Mouse (Mus musculus) Patski (cell line): ENCODE data around the gene Fam196a. TPM values are rescaled to one million over a fixed set of nuclear protein-coding genes. Genes with fewer than 3 reads are reported as not detected.

Experiments used
- ATAC-seq: fragments of 100-300 bp; one replicate; pipeline ENCODE4 v1.8.0; 2021
- CTCF ChIA-PET: fragments of 350-600 bp; sonication (Branson Sonifier 250); formaldehyde crosslinking; loops from one replicate; lab custom pipeline; 2022; ENCODE audit warnings: inconsistent platforms; lab: Charles Lee
- POLR2A ChIA-PET: fragments of 350-600 bp; sonication (Branson Sonifier 250); formaldehyde crosslinking; loops from one replicate; lab custom pipeline; 2022; ENCODE audit warnings: antibody characterized with exemption, inconsistent platforms; lab: Charles Lee
- DNase-seq: peaks from one replicate; pipeline ENCODE4 v3.0.0-alpha.2; 2011; ENCODE audit warnings: low read depth, low spot score
- H3K27me3 ChIP-seq: fragments of 371-371 bp; one replicate; pipeline ENCODE4 v1.5.1; 2021
- CTCF ChIP-seq: fragments of 100-300 bp; IDR thresholded peaks from one replicate; pipeline ENCODE4 v1.5.1; 2021
- in situ Hi-C: fragments of 300-500 bp; cut with MboI; formaldehyde crosslinking; loops from 3 replicates; pipeline ENCODE4 v1.11.1; 2018; ENCODE audit warnings: low pct_unique_long_range_greater_than_20kb, mixed read lengths
- polyA plus RNA-seq: library from polyadenylated mRNA; unstranded; gene quantifications from one replicate; pipeline ENCODE4 v1.2.3, GENCODE M21; 2021

Fam196a gene
- polyA plus RNA-seq, 1 experiment from 2014 or later: 0.04 TPM

DNA sequence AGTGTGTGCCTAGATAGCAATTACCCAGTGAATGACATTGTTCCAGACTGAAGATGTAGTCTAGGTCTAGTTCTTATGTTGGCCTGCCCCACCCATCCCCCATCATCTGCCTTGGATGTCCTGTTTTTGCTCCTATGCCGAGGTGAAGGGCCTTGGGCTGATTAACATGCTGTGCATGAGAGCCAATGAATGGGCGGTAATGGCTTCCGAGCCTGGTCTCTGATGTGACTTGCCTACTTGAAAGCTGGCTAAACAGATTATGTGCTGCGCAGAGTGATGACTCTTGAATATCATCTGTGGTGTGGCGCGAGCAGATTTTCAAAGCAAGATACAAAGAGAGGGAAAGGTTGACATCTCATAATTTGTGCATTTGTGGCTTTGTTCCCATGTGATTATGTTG is 76.2 kb downstream of the Fam196a start:
- POLR2A ChIA-PET: interaction anchor here (0.9 kb wide), 1 partner anchor 10 kb away, joined by 3 read pairs; no protein-coding TSS in a partner anchor
- no peak for TF ChIP-seq CTCF

GRCm38 (mm10) chr7:134842751-134843150 is 95.5 kb downstream of the Fam196a start:
- CTCF ChIA-PET: no interaction called here
- ATAC-seq: no peak
- no peaks in the 10 kb centered on the region for H3K27me3 ChIP-seq
- POLR2A ChIA-PET: no interaction called here
- no peak for DNase-seq
- in situ Hi-C loops: no loop called here
- no peak for TF ChIP-seq CTCF

More for the DNA sequence above, 76.2 kb downstream of the Fam196a start:
- DNase-seq (no peak), ATAC-seq (no peak)
- CTCF ChIA-PET: interaction anchor here (0.9 kb wide), 1 partner anchor 11 kb away, joined by 4 read pairs; no protein-coding TSS in a partner anchor
- no peaks in the 10 kb centered on the region for H3K27me3 ChIP-seq
- in situ Hi-C loops: no loop called here

DNA sequence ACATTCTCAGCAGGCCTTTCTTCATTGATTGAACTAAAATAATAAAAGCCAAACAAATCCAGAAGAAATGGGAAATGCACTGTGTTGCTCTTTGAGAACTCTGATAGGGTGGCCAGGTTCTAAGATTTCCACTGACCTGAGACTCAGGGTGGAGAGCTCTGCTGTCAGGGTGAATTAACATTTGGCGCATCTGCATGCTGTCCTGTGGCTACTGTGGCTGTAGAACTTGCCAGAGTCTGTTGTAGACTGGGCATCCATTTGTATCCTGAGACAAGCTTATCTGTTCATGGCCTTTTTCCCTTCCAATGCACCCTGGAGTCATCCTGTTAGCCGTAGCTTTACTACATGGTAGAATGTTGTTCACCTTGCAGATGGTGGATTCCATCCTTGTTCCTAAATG is 98.2 kb downstream of the Fam196a start:
- in situ Hi-C loops: no loop called here
- H3K27me3 ChIP-seq: no peaks in the 10 kb centered on the region
- no peak for ATAC-seq
- ChIA-PET CTCF (no interaction called here), POLR2A (no interaction called here)
- DNase-seq: no peak
- TF ChIP-seq CTCF: no peak
